Mouse (Mus musculus) intestine, embryonic 15.5 days (tissue): ENCODE results near the gene Ngdn. TPM values are rescaled to one million over a fixed set of nuclear protein-coding genes. Genes with fewer than 3 reads are reported as not detected.
A peak's percentile ranks its signal among the peaks of the same experiment; 100 is the strongest.
"Not testable (repeated sequence)": the region's sequence is repeated elsewhere in the genome, so short reads cannot be mapped to it uniquely, and the experiment has no call there.

ENCODE experiments used
- ATAC-seq: fragments of 200-750 bp; cut with Nextera tagmentation; 2 replicates; pipeline ENCODE4 v1.8.0; 2017; ENCODE audit warnings: moderate TSS enrichment, moderate library complexity
- H3K27ac ChIP-seq: fragments of 300-500 bp; sonication (generic); 2 replicates; pipeline ENCODE4 v1.5.1; 2015; ENCODE audit warnings: mild to moderate bottlenecking, inconsistent platforms
- H3K27me3 ChIP-seq: fragments of 300-500 bp; sonication (generic); replicated peaks from 2 replicates; pipeline ENCODE4 v1.6.1; 2015; ENCODE audit warnings: inconsistent platforms
- H3K36me3 ChIP-seq: fragments of 300-500 bp; sonication (generic); 2 replicates; pipeline ENCODE4 v1.6.1; 2015; ENCODE audit warnings: inconsistent platforms
- H3K4me1 ChIP-seq: fragments of 300-500 bp; sonication (generic); replicated peaks from 2 replicates; pipeline ENCODE4 v1.6.1; 2015; ENCODE audit warnings: inconsistent platforms
- H3K4me2 ChIP-seq: fragments of 300-500 bp; sonication (generic); replicated peaks from 2 replicates; pipeline ENCODE4 v1.6.1; 2015; ENCODE audit warnings: mild to moderate bottlenecking, inconsistent platforms
- H3K4me3 ChIP-seq: fragments of 300-500 bp; sonication (generic); replicated peaks from 2 replicates; pipeline ENCODE4 v1.5.1; 2015; ENCODE audit warnings: inconsistent platforms
- H3K9ac ChIP-seq: fragments of 300-500 bp; sonication (generic); 2 replicates; pipeline ENCODE4 v1.6.1; 2015; ENCODE audit warnings: inconsistent platforms
- H3K9me3 ChIP-seq: fragments of 300-500 bp; sonication (generic); 2 replicates; pipeline ENCODE4 v1.6.1; 2016; ENCODE audit warnings: inconsistent platforms
- WGBS: fragments of 180-500 bp; shearing (Covaris S2); methylation state at CpG from one replicate; pipeline ENCODE4 v1.1.7; 2015; 5-methylcytosine and 5-hydroxymethylcytosine counted together
- polyA plus RNA-seq: library from polyadenylated mRNA; unstranded; fragments of >200 nt; fragmentation: Nextera tagmentation; extraction: Ambion mirVana; gene quantifications from 2 replicates; pipeline ENCODE4 v1.2.1, GENCODE M21; 2015

Gene Ngdn
- polyA plus RNA-seq, 1 experiment from 2014 or later: 84.9 TPM

GRCm38 (mm10) chr14:54989886-54990441 is 25.3 kb upstream of the Ngdn start:
- Histone ChIP-seq H3K4me1 (peaks cover 8% of the 10 kb centered on the region; the same call in 1 of the 2 replicates), H3K4me2 (no peak overlapping the region), H3K27me3 (no peaks in the 10 kb centered on the region), H3K36me3 (no peaks in the 10 kb centered on the region), H3K9ac (no peak overlapping the region), H3K27ac (no peak overlapping the region), H3K9me3 (no peaks in the 10 kb centered on the region), H3K4me3 (no peak overlapping the region)
- 87% methylated on average over 8 of the region's 8 CpGs for WGBS
- no peak for ATAC-seq

- Histone ChIP-seq H3K9me3 (no peaks in the 10 kb centered on the region), H3K27me3 (no peaks in the 10 kb centered on the region), H3K4me3 (no peak overlapping the region), H3K27ac (no peak overlapping the region), H3K4me1 (peaks cover 8% of the 10 kb centered on the region; the same call in 1 of the 2 replicates), H3K9ac (no peak overlapping the region), H3K4me2 (no peak overlapping the region), H3K36me3 (no peaks in the 10 kb centered on the region)
- no peak for ATAC-seq
- WGBS: 92% methylated on average over 10 of the region's 10 CpGs
Observed at GRCm38 (mm10) chr14:54992196-54992595, 23.1 kb upstream of the Ngdn start.

GRCm38 (mm10) chr14:54993636-54994035 is 21.6 kb upstream of the Ngdn start:
- no peaks in the 10 kb centered on the region for H3K9me3 ChIP-seq
- H3K4me1 ChIP-seq: peaks cover 8% of the 10 kb centered on the region; the same call in 1 of the 2 replicates
- H3K4me3 ChIP-seq: no peak overlapping the region
- H3K36me3 ChIP-seq: no peaks in the 10 kb centered on the region
- ATAC-seq: peak; percentile 65
- H3K4me2 ChIP-seq: no peak overlapping the region
- H3K27me3 ChIP-seq: no peaks in the 10 kb centered on the region
- WGBS: 32% methylated on average over 10 of the region's 10 CpGs
- H3K27ac ChIP-seq: no peak overlapping the region
- H3K9ac ChIP-seq: no peak overlapping the region

- no peak within 1 kb of the TSS for H3K9ac ChIP-seq
- 48% methylated on average over 11 of the region's 11 CpGs for WGBS
- H3K4me1 ChIP-seq: peaks cover 8% of the 10 kb centered on the region; the same call in 1 of the 2 replicates
- no peaks in the 10 kb centered on the region for H3K36me3 ChIP-seq
- H3K4me3 ChIP-seq: no peak within 1 kb of the TSS
- no peak within 1 kb of the TSS for H3K4me2 ChIP-seq
- no peaks in the 10 kb centered on the region for H3K9me3 ChIP-seq
- ATAC-seq: no peak
- no peak within 1 kb of the TSS for H3K27ac ChIP-seq
- no peaks in the 10 kb centered on the region for H3K27me3 ChIP-seq
Observed at GRCm38 (mm10) chr14:54994136-54994868, 21.0 kb upstream of the Ngdn start, which contains the start of gene Myh7. TSS of gene Myh7 (minus strand) at chr14:54994626.

GRCm38 (mm10) chr14:54994869-54995186 is 20.4 kb upstream of the Ngdn start:
- Histone ChIP-seq H3K27ac (no peak overlapping the region), H3K36me3 (no peaks in the 10 kb centered on the region), H3K9me3 (no peaks in the 10 kb centered on the region), H3K4me1 (peaks cover 8% of the 10 kb centered on the region; the same call in 1 of the 2 replicates), H3K27me3 (no peaks in the 10 kb centered on the region), H3K4me2 (no peak overlapping the region), H3K9ac (no peak overlapping the region), H3K4me3 (no peak overlapping the region)
- ATAC-seq: no peak

- ATAC-seq: no peak
- H3K27ac ChIP-seq: no peak overlapping the region
- 59% methylated on average over 14 of the region's 14 CpGs for WGBS
Observed at GRCm38 (mm10) chr14:54995457-54996138, 19.7 kb upstream of the Ngdn start.

GRCm38 (mm10) chr14:54996793-54997192 is 18.5 kb upstream of the Ngdn start:
- ATAC-seq: no peak
- 59% methylated on average over 9 of the region's 9 CpGs for WGBS
- no peak overlapping the region for H3K27ac ChIP-seq

More at GRCm38 (mm10) chr14:54995457-54996138, 19.7 kb upstream of the Ngdn start:
- Histone ChIP-seq H3K9ac (no peak overlapping the region), H3K4me1 (peaks cover 8% of the 10 kb centered on the region; the same call in 1 of the 2 replicates), H3K4me2 (no peak overlapping the region), H3K36me3 (no peaks in the 10 kb centered on the region), H3K9me3 (no peaks in the 10 kb centered on the region), H3K27me3 (no peaks in the 10 kb centered on the region), H3K4me3 (no peak overlapping the region)

GRCm38 (mm10) chr14:54997297-54997696 is 18.0 kb upstream of the Ngdn start:
- Histone ChIP-seq H3K36me3 (no peaks in the 10 kb centered on the region), H3K9me3 (no peaks in the 10 kb centered on the region), H3K4me1 (peaks cover 8% of the 10 kb centered on the region; the same call in 1 of the 2 replicates), H3K4me3 (no peak overlapping the region), H3K4me2 (no peak overlapping the region), H3K27ac (no peak overlapping the region), H3K9ac (no peak overlapping the region), H3K27me3 (no peaks in the 10 kb centered on the region)
- no peak for ATAC-seq
- WGBS: 67% methylated on average over 4 of the region's 4 CpGs

More at GRCm38 (mm10) chr14:54996793-54997192, 18.5 kb upstream of the Ngdn start:
- no peaks in the 10 kb centered on the region for H3K27me3 ChIP-seq
- H3K4me1 ChIP-seq: peaks cover 8% of the 10 kb centered on the region; the same call in 1 of the 2 replicates
- H3K9ac ChIP-seq: no peak overlapping the region
- H3K4me2 ChIP-seq: no peak overlapping the region
- H3K4me3 ChIP-seq: no peak overlapping the region
- H3K9me3 ChIP-seq: no peaks in the 10 kb centered on the region
- H3K36me3 ChIP-seq: no peaks in the 10 kb centered on the region

- Histone ChIP-seq H3K4me1 (peaks cover 4% of the 10 kb centered on the region; the same call in 1 of the 2 replicates), H3K27ac (no peak overlapping the region), H3K9me3 (no peaks in the 10 kb centered on the region), H3K4me3 (no peak overlapping the region), H3K4me2 (no peak overlapping the region), H3K9ac (no peak overlapping the region), H3K36me3 (no peaks in the 10 kb centered on the region), H3K27me3 (no peaks in the 10 kb centered on the region)
- no peak for ATAC-seq
Observed at GRCm38 (mm10) chr14:54998680-54999079, 16.6 kb upstream of the Ngdn start.

GRCm38 (mm10) chr14:54999868-55000267 is 15.4 kb upstream of the Ngdn start:
- not testable (repeated sequence) for ATAC-seq, H3K4me3 ChIP-seq, H3K4me2 ChIP-seq, H3K27ac ChIP-seq, H3K36me3 ChIP-seq, H3K9me3 ChIP-seq, H3K9ac ChIP-seq, H3K27me3 ChIP-seq
- H3K4me1 ChIP-seq: peaks cover 12% of the 10 kb centered on the region; the same call in 1 of the 2 replicates
- WGBS: 79% methylated on average over 5 of the region's 5 CpGs

GRCm38 (mm10) chr14:55000814-55001213 is 14.4 kb upstream of the Ngdn start:
- Histone ChIP-seq H3K9me3 (no peaks in the 10 kb centered on the region), H3K9ac (no peak overlapping the region)
- WGBS: 85% methylated on average over 6 of the region's 6 CpGs

GRCm38 (mm10) chr14:55001446-55001845 is 13.8 kb upstream of the Ngdn start:
- 93% methylated on average over 2 of the region's 2 CpGs for WGBS
- H3K4me3 ChIP-seq: no peak overlapping the region
- no peaks in the 10 kb centered on the region for H3K27me3 ChIP-seq
- no peaks in the 10 kb centered on the region for H3K9me3 ChIP-seq
- no peaks in the 10 kb centered on the region for H3K36me3 ChIP-seq
- no peak overlapping the region for H3K9ac ChIP-seq
- H3K4me2 ChIP-seq: no peak overlapping the region
- peaks cover 12% of the 10 kb centered on the region; the same call in 1 of the 2 replicates for H3K4me1 ChIP-seq
- no peak for ATAC-seq
- no peak overlapping the region for H3K27ac ChIP-seq

More at GRCm38 (mm10) chr14:55000814-55001213, 14.4 kb upstream of the Ngdn start:
- H3K4me3 ChIP-seq: no peak overlapping the region
- no peaks in the 10 kb centered on the region for H3K27me3 ChIP-seq
- H3K4me2 ChIP-seq: no peak overlapping the region
- no peak for ATAC-seq
- H3K27ac ChIP-seq: no peak overlapping the region
- H3K36me3 ChIP-seq: no peaks in the 10 kb centered on the region
- peaks cover 12% of the 10 kb centered on the region; the same call in 1 of the 2 replicates for H3K4me1 ChIP-seq
